Mouse (Mus musculus) midbrain, embryonic 10.5 days (tissue): ENCODE measurements around the gene Btd. TPM values are rescaled to one million over a fixed set of nuclear protein-coding genes. Genes with fewer than 3 reads are reported as not detected.

Source experiments
- DNase-seq: peaks from one replicate; pipeline ENCODE4 v3.0.0-alpha.2; 2017; ENCODE audit warnings: low spot score
- H3K27ac ChIP-seq: fragments of 300-500 bp; sonication (generic); replicated peaks from 2 replicates; pipeline ENCODE4 v1.5.1; 2016; ENCODE audit warnings: mild to moderate bottlenecking
- H3K27me3 ChIP-seq: fragments of 300-500 bp; sonication (generic); 2 replicates; pipeline ENCODE4 v1.6.1; 2016; ENCODE audit warnings: low read depth, mild to moderate bottlenecking; ENCODE audit not compliant: poor library complexity, severe bottlenecking
- H3K36me3 ChIP-seq: fragments of 300-500 bp; sonication (generic); 2 replicates; pipeline ENCODE4 v1.6.1; 2016; ENCODE audit warnings: mild to moderate bottlenecking, moderate library complexity
- H3K4me1 ChIP-seq: fragments of 300-500 bp; sonication (generic); 2 replicates; pipeline ENCODE4 v1.6.1; 2016
- H3K4me3 ChIP-seq: fragments of 300-500 bp; sonication (generic); 2 replicates; pipeline ENCODE4 v1.5.1; 2016; ENCODE audit warnings: mild to moderate bottlenecking, moderate library complexity
- H3K9me3 ChIP-seq: fragments of 300-500 bp; sonication (generic); replicated peaks from 2 replicates; pipeline ENCODE4 v1.6.1; 2016; ENCODE audit warnings: mild to moderate bottlenecking
- WGBS: fragments of 180-500 bp; shearing (Covaris S2); methylation state at CpG from one replicate; pipeline ENCODE4 v1.1.7; 2016; 5-methylcytosine and 5-hydroxymethylcytosine counted together
- polyA plus RNA-seq: library from polyadenylated mRNA; unstranded; fragments of >200 nt; fragmentation: Nextera tagmentation; extraction: Ambion mirVana; gene quantifications from 2 replicates; pipeline ENCODE4 v1.2.1, GENCODE M21; 2016

Gene Btd
- polyA plus RNA-seq, 1 experiment from 2014 or later = 15.5 TPM

DNA sequence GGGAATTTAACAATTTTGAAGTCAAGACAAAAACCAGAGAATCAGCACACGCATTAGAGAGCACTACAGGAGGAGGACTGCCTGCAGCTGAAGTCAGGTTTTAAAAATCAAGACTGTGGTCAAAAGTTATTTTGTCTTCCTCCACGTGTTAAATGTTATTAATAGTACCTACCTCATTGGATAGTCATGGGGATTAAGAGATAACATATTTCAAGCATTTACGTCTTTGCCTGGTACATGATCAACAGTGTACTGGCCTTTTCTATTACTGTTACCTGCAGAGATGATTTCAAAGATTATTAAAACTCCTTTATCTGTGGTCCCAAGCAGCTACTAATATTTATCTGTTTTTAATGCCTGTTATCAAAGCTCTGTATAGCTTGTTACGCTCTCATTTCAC is 56.9 kb downstream of the Btd start:
- no peaks in the 10 kb centered on the region for H3K4me1 ChIP-seq
- no peaks in the 10 kb centered on the region for H3K27me3 ChIP-seq
- 93% methylated on average over 4 of the region's 4 CpGs for WGBS
- peaks cover 45% of the 10 kb centered on the region for H3K36me3 ChIP-seq
- no peak overlapping the region for H3K4me3 ChIP-seq
- no peaks in the 10 kb centered on the region for H3K9me3 ChIP-seq
- DNase-seq = no peak
- no peak overlapping the region for H3K27ac ChIP-seq

DNA sequence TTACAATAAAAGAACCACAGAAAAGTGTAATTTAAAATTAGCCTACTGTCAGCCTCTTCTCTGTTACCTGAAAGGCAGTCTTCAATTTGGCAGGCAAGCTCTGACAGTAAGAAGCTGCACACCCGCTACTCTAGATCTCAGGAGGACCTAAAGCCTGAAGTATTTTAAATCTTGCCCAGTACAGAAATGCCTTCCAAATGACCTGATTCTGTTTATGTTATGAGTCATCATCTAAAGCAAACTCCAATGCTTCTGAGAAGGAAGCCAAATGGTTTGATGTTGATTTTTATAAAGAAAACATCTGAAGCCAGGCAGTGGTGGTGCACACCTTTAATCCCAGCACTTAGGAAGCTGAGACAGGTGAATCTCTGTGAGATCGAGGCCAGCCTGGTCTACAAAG is 59.5 kb downstream of the Btd start:
- Histone ChIP-seq H3K27me3 (no peaks in the 10 kb centered on the region), H3K4me3 (no peak overlapping the region), H3K4me1 (no peaks in the 10 kb centered on the region), H3K36me3 (peaks cover 72% of the 10 kb centered on the region), H3K9me3 (no peaks in the 10 kb centered on the region), H3K27ac (no peak overlapping the region)
- DNase-seq = no peak
- 95% methylated on average over 2 of the region's 2 CpGs for WGBS

DNA sequence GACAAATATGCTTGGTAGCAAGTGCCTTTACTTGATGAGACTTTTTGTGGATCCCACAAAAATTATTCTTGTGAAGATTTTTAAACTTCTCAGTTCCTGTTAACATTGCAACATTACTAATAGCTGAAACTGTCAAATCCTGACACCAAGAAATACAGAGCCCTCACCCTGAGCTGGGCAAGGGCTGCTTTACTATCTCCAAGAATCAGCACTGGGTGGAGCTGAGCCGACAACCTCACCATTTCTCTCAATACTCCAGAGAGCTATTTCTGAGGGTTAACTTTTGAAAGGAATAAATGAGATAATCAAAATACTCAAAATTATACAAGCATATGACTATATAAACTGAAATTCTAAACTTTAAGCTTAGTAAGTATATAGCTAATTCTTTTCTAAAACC is 68.5 kb downstream of the Btd start:
- Histone ChIP-seq H3K9me3 (no peaks in the 10 kb centered on the region), H3K36me3 (peaks cover 70% of the 10 kb centered on the region), H3K27ac (no peak overlapping the region), H3K4me1 (no peaks in the 10 kb centered on the region), H3K4me3 (no peak overlapping the region), H3K27me3 (no peaks in the 10 kb centered on the region)
- no peak for DNase-seq
- whole genome bisulfite sequencing = 92% methylated on average over 1 of the region's 1 CpGs

DNA sequence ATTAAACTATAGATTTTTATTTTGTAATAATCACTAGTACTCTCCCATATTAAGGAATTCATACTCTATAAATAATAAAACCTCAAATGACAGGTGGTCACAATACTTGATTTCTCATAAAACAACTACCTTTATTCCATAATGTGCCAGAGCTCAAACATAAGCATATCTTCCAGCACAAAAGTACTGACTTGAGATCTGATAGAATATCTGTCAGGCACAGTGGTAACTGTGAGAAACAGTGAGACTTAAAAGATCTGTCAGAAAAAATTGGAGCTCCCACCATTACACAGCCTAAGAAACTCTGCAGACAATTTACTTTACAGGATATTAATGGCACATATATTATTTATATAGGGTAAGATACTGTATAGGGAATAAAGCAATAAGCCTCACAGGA is 74.8 kb downstream of the Btd start:
- DNase-seq = no peak
- Histone ChIP-seq H3K9me3 (no peaks in the 10 kb centered on the region), H3K4me1 (no peaks in the 10 kb centered on the region), H3K36me3 (peaks cover 83% of the 10 kb centered on the region), H3K4me3 (no peak overlapping the region), H3K27ac (no peak overlapping the region), H3K27me3 (no peaks in the 10 kb centered on the region)

DNA sequence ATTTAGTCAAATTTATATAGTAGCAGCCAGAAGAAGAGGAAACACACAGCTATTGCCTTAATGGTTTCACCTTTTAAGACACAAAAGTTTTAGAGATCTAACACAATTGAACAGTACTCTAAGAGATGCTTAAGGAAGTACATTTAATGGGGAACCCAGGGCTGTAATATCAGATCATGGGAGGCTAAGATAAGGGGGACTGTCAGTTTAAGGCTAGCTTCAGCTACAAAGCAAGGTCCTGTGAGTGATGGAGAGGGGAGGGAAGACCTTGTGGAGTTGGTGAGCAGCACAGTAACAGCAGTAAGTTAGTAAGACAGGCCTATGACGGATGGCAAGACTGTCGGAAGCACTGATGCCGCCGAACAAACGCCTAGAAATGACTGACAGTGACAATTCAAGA is 76.5 kb downstream of the Btd start:
- Histone ChIP-seq H3K4me1 (no peaks in the 10 kb centered on the region), H3K27ac (no peak overlapping the region), H3K27me3 (no peaks in the 10 kb centered on the region), H3K9me3 (no peaks in the 10 kb centered on the region), H3K4me3 (no peak overlapping the region), H3K36me3 (peaks cover 83% of the 10 kb centered on the region)
- no peak for DNase-seq
- WGBS = 96% methylated on average over 5 of the region's 5 CpGs

Other genes with a start within 250 kb of the Btd start
- 17.3 and 22.8 TPM in 2 replicates for gene Sh3bp5, start 204.9 kb upstream of the Btd start, polyA plus RNA-seq
- 21.6 and 21.8 TPM in 2 replicates for gene Eaf1, start 146.6 kb upstream of the Btd start, polyA plus RNA-seq
- 80.7 and 81.5 TPM in 2 replicates for gene Mettl6, start 146.0 kb upstream of the Btd start, polyA plus RNA-seq
- 0.05 and 0.16 TPM in 2 replicates for gene Colq, start 49.7 kb upstream of the Btd start, polyA plus RNA-seq
- gene Gm49387, start 150 bp upstream of the Btd start, polyA plus RNA-seq = 0.12 and 1.4 TPM in 2 replicates
- 7.2 and 9.5 TPM in 2 replicates for gene Hacl1, start 258 bp downstream of the Btd start, polyA plus RNA-seq
- 8.1 and 8.4 TPM in 2 replicates for gene Ankrd28, start 189.6 kb downstream of the Btd start, polyA plus RNA-seq